Mouse (Mus musculus): Measurements from ENCODE around the gene Caskin1. TPM values are rescaled to one million over a fixed set of nuclear protein-coding genes. Genes with fewer than 3 reads are reported as not detected.
A peak's percentile ranks its signal among the peaks of the same experiment; 100 is the strongest.

The Caskin1 gene
- total RNA-seq, 2 experiments from 2014 or later: 0.10 to 0.11 TPM

GRCm38 (mm10) chr17:24472512-24472911 is 15.9 kb upstream of the Caskin1 start:
- peak; percentile 73 for DNase-seq

- no peak for DNase-seq
These were observed 14.7 kb upstream of the Caskin1 start, which contains the start of gene Bricd5 for GRCm38 (mm10) chr17:24473612-24474275. Gene Bricd5, plus strand, starts transcription at chr17:24473884.

GRCm38 (mm10) chr17:24474557-24474956 is 13.8 kb upstream of the Caskin1 start:
- DNase-seq: peak; percentile 38

- no peak for DNase-seq
These were observed 12.8 kb upstream of the Caskin1 start for GRCm38 (mm10) chr17:24475586-24475985.

GRCm38 (mm10) chr17:24476022-24476776 is 12.2 kb upstream of the Caskin1 start:
- DNase-seq: no peak

GRCm38 (mm10) chr17:24477053-24477984 is 11.1 kb upstream of the Caskin1 start:
- no peak for DNase-seq

GRCm38 (mm10) chr17:24477985-24478600 is 10.3 kb upstream of the Caskin1 start:
- DNase-seq: no peak

GRCm38 (mm10) chr17:24478663-24479380 is 9.6 kb upstream of the Caskin1 start, which contains the start of gene Mlst8:
Gene Mlst8, minus strand, starts transcription at chr17:24479078.
- peak; percentile 94 for DNase-seq

GRCm38 (mm10) chr17:24479431-24479830 is 9.0 kb upstream of the Caskin1 start:
- no peak for DNase-seq

- no peak for DNase-seq
These were observed 8.1 kb upstream of the Caskin1 start for GRCm38 (mm10) chr17:24480201-24480826.

- no peak for DNase-seq
These were observed 7.2 kb upstream of the Caskin1 start for GRCm38 (mm10) chr17:24481027-24481815.

- DNase-seq: no peak
These were observed 4.9 kb upstream of the Caskin1 start for GRCm38 (mm10) chr17:24483495-24483894.

- DNase-seq: no peak
These were observed 3.1 kb upstream of the Caskin1 start for GRCm38 (mm10) chr17:24485090-24485860.

GRCm38 (mm10) chr17:24488662-24489264 is 362 bp downstream of the Caskin1 start:
- no peak for DNase-seq

- no peak for DNase-seq
These were observed 1.0 kb downstream of the Caskin1 start for GRCm38 (mm10) chr17:24489265-24490030.

GRCm38 (mm10) chr17:24490399-24490798 is 2.0 kb downstream of the Caskin1 start:
- no peak for DNase-seq

- no peak for DNase-seq
These were observed 6.4 kb downstream of the Caskin1 start for GRCm38 (mm10) chr17:24494627-24495335.
